Mouse (Mus musculus) small intestine, adult 2 months (tissue): ENCODE data around the gene BC107364. TPM values are rescaled to one million over a fixed set of nuclear protein-coding genes. Genes with fewer than 3 reads are reported as not detected.
"Not testable (repeated sequence)": the region's sequence is repeated elsewhere in the genome, so short reads cannot be mapped to it uniquely, and the experiment has no call there.

Experiments
- H3K27ac ChIP-seq: fragments of 200-500 bp; 2 replicates; pipeline ENCODE4 v1.5.1; 2012; ENCODE audit warnings: low read depth, low read length, control low read depth, inconsistent platforms; ENCODE audit not compliant: insufficient read depth
- H3K27me3 ChIP-seq: fragments of 200-500 bp; 2 replicates; pipeline ENCODE4 v1.6.1; 2012; ENCODE audit warnings: mild to moderate bottlenecking, moderate library complexity, low read length, inconsistent platforms; ENCODE audit not compliant: control insufficient read depth, insufficient read depth
- H3K36me3 ChIP-seq: fragments of 200-500 bp; 2 replicates; pipeline ENCODE4 v1.6.1; 2012; ENCODE audit warnings: mild to moderate bottlenecking, low read length, control low read depth, inconsistent platforms; ENCODE audit not compliant: control insufficient read depth, insufficient read depth
- H3K4me1 ChIP-seq: fragments of 200-500 bp; 2 replicates; pipeline ENCODE4 v1.6.1; 2012; ENCODE audit warnings: low read length, inconsistent platforms, mixed read lengths; ENCODE audit not compliant: control insufficient read depth, insufficient read depth, insufficient read length
- H3K4me3 ChIP-seq: fragments of 200-500 bp; 2 replicates; pipeline ENCODE4 v1.5.1; 2012; ENCODE audit warnings: low read depth, mild to moderate bottlenecking, control low read depth, inconsistent platforms, low read length, moderate library complexity
- CTCF ChIP-seq: fragments of 200-500 bp; IDR thresholded peaks from 2 replicates; pipeline ENCODE4 v1.5.1; 2012; ENCODE audit warnings: low read depth, mild to moderate bottlenecking, control low read depth, inconsistent platforms, low read length, moderate library complexity, mixed read lengths; ENCODE audit not compliant: insufficient replicate concordance, insufficient read length; ENCODE audit errors: extremely low read depth
- POLR2A ChIP-seq: fragments of 200-500 bp; IDR thresholded peaks from 2 replicates; pipeline ENCODE4 v1.6.1; 2012; ENCODE audit warnings: low read depth, mild to moderate bottlenecking, control low read depth, inconsistent platforms, low read length, moderate library complexity
- WGBS: fragments of 180-500 bp; shearing (Covaris S2); methylation state at CpG from one replicate; pipeline ENCODE4 v1.1.7; 2018; 5-methylcytosine and 5-hydroxymethylcytosine counted together
- polyA plus RNA-seq: library from polyadenylated mRNA; depleted of rRNA; stranded (reverse); fragments of >200 nt; gene quantifications from 2 replicates; pipeline ENCODE4 v1.2.3, GENCODE M21; 2012

The BC107364 gene
- polyA plus RNA-seq, 1 experiment, result not detected

DNA sequence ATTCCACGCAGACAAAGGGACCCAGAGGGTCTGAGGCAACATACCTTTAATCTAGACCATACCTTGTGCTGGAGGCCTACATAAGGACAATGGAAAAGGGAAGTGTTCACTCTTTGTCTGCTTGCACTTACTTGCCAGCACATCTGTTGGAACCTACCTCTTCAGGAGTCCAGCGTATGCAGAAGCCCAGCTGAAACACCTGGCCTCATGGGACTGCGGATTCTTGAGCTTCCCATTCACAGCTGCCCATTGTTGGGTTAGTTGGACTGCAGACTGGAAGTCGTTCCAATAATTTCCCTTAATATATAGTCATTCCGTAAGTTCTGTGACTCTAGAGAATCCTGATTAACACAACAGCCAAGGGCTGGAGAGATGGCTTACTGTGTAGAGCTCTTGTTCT, 20.0 kb upstream of the BC107364 start:
- H3K4me3 ChIP-seq, result no peak overlapping the region
- H3K27me3 ChIP-seq, result peaks cover 29% of the 10 kb centered on the region
- H3K4me1 ChIP-seq, result peaks cover 8% of the 10 kb centered on the region
- TF ChIP-seq CTCF (no peak), POLR2A (no peak)
- no peak overlapping the region for H3K27ac ChIP-seq
- H3K36me3 ChIP-seq, result no peaks in the 10 kb centered on the region
- 85% methylated on average over 5 of the region's 5 CpGs for WGBS

DNA sequence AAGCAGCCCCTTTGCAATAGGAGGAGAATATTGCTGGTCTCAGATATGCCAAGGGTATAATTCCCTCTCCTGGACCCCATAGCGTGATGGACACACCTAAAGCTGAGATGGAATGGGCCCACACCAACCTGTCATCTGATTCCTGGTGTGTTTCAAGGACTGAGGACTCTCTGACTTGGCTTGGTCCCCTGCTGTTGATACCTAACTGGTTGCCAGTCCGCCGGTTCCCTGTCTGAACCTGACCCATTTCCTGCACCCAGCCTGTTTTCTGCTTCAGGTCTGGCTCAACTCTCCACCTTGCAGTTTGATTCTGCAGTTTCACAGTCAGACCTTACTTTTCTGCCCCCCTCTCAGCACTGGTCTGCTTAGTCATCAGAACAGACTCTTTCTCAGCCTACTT, 17.5 kb upstream of the BC107364 start:
- TF ChIP-seq CTCF, result no peak

DNA sequence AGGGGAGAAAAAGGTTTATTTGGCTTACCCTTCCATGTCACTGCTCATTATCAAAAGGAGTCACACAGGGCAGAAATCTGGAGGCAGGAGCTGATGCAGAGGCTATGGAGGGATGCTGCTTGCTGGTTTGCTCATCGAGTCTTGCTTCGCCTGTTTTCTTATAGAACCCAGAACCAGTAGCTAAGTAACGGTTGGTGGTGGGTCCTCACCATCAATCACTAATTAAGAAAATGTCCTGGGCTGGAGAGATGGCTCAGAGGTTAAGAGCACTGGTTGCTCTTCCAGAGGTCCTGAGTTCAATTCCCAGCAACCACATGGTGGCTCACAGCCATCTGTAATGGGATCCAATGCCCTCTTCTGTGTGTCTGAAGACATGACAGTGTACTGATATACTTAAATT, 16.2 kb upstream of the BC107364 start:
- WGBS, result 94% methylated on average over 3 of the region's 3 CpGs
- H3K4me1 ChIP-seq, H3K27ac ChIP-seq, H3K36me3 ChIP-seq, H3K4me3 ChIP-seq, H3K27me3 ChIP-seq: not testable (repeated sequence)

More for the DNA sequence above, 17.5 kb upstream of the BC107364 start:
- Histone ChIP-seq H3K4me1 (no peaks in the 10 kb centered on the region), H3K27ac (no peak overlapping the region), H3K27me3 (peaks cover 11% of the 10 kb centered on the region), H3K36me3 (no peaks in the 10 kb centered on the region), H3K4me3 (no peak overlapping the region)
- WGBS, result 91% methylated on average over 3 of the region's 3 CpGs

DNA sequence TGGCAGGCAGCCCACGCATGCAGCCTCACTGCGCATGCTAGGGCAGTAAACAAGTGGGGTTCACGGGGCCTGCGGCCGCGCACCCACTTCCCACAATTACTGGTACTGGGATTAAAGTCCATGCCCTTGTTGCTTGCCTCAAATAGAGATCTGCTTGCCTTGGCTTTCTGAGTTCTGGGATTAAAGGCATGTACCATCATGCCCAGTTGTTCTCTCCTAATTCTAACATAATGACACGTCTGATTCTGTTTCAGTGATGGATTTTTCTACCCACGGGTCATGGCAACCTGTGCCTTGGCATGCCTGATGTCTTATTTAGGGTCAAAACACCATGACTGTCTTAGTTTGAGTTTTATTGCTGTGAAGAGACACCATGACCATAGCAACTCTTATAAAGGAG, 15.5 kb upstream of the BC107364 start:
- Histone ChIP-seq H3K4me1 (no peaks in the 10 kb centered on the region), H3K27ac (no peak overlapping the region), H3K4me3 (no peak overlapping the region), H3K36me3 (no peaks in the 10 kb centered on the region), H3K27me3 (peaks cover 8% of the 10 kb centered on the region)
- WGBS, result 84% methylated on average over 8 of the region's 8 CpGs
- TF ChIP-seq POLR2A (no peak), CTCF (no peak)

DNA sequence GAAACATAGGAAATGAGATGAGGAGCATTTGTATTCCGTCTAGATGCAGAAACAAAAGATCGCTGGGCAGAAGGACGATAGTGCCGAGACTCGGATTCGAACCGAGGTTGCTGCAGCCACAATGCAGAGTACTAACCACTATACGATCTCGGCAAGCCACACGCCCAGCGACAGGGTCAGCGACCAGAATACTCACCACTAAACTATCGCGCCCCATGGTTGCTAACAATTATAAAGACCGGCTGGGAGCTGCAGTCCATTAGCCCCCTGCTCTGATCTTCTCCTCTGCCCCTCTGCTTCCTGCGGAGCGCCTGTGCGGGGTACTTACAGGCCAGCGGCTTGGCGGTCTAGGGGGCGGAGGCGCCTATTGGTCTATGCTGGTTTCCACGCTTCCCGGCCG, 11.8 kb upstream of the BC107364 start:
- Histone ChIP-seq H3K4me1 (no peaks in the 10 kb centered on the region), H3K27me3 (peaks cover 4% of the 10 kb centered on the region), H3K4me3 (no peak overlapping the region), H3K36me3 (no peaks in the 10 kb centered on the region), H3K27ac (no peak overlapping the region)
- TF ChIP-seq CTCF (no peak), POLR2A (no peak)
- WGBS, result 69% methylated on average over 25 of the region's 25 CpGs

DNA sequence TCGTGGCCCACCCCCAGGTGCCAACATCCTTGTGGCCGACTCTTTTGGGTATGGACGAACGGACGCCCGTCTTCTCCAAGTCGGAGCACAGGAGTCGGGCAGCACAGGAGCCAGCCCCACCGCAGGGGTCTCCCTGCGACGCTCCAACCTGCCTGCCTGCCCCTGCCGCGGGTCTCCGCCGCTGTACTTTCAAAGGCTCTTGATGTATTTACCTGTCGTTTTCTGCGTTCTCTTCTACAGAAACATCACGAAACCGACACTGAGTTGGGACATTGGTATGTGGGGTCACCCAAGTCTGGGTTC, 8.4 kb upstream of the BC107364 start:
- H3K4me3 ChIP-seq, H3K36me3 ChIP-seq, H3K4me1 ChIP-seq, H3K27ac ChIP-seq, H3K27me3 ChIP-seq: not testable (repeated sequence)
- WGBS, result no CpG with 5 or more reads among the region's 19 CpGs

DNA sequence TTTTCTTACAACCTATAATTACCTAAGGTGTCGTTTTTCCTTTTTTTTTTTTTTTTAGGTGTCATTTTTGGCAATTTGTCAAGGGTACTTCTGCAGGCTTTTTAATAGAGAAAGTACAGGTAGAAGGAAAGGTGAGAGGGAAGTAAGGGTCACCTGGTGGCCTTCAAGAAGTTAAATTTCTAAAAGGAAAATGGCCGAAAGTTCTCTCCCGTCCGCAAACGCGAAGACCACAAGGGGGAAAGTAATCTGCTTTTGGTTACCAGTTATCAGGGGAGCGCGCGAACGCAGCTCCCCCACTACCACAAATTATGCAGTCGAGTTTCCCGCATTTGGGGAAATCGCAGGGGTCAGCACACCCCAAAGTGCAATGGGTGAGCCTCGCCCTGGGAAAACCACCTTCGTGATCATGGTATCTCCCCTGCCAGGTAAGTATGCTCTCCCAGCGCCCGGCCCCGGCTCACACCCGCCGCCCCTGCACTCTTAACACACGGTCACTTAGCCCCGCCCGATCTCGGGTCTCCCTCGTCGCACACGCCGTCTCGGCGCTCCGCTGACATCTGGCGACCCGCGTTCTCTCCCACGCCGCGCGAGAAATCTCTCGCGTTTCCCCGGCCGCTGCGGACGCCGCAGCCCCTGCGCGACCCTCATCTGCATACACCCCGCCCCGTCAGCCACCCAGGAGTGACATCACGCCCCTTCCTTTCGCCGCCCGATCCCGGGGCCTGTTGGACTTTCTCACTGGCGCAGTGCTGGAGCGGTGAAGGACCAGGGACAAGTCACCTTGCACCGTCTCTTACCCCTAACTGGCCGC, 7.9 kb upstream of the BC107364 start:
- not testable (repeated sequence) for H3K27ac ChIP-seq, H3K4me1 ChIP-seq, H3K27me3 ChIP-seq, H3K36me3 ChIP-seq, H3K4me3 ChIP-seq
- WGBS, result 0% methylated on average over 1 of the region's 58 CpGs

DNA sequence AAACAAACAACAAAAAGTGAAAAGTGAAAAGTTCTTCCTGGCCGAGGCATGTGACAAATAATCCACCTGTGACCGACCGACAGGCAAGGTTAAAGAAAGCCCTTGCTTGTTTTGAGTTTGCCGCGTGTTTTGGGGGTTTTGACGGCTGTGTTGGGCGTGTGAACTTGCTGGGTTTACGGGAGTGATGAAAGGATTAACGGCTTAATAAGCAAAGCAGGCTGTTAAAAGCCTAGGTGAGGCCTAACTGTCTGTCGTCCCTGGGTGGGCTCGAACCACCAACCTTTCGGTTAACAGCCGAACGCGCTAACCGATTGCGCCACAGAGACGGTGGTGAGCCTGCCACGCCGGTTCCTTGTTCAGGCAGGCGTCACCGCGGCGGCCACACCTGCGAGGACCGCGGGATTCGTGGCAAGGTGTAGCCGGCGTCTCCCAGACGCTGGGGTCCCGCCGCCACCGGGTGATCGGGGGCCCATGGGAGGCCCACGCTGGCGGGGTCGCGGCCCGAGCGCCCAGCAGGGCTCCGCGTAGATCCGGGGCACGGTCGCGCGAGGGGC, 6.9 kb upstream of the BC107364 start:
- not testable (repeated sequence) for H3K36me3 ChIP-seq, H3K4me1 ChIP-seq, H3K4me3 ChIP-seq, H3K27me3 ChIP-seq, H3K27ac ChIP-seq
- WGBS, result no CpG with 5 or more reads among the region's 48 CpGs

DNA sequence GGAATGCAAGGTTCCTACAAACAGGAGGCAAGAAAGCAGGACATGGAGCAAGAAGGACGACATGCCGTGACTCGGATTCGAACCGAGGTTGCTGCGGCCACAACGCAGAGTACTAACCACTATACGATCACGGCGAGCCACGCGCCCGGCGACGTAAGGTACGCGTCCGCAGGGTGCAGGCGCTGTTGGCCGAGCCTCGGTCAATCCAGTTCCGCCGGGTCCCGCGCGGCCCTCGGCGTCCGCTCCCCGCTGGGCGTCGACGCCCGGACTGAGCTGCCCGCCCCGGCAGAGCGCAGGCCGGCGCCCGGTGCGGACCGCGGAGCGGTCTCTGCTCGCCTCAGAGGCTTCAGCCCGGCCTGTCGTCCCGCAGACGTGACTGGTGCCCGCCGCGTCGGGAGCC, 5.9 kb upstream of the BC107364 start:
- H3K36me3 ChIP-seq, H3K27ac ChIP-seq, H3K4me1 ChIP-seq, H3K27me3 ChIP-seq, H3K4me3 ChIP-seq: not testable (repeated sequence)
- no CpG with 5 or more reads among the region's 53 CpGs for WGBS

DNA sequence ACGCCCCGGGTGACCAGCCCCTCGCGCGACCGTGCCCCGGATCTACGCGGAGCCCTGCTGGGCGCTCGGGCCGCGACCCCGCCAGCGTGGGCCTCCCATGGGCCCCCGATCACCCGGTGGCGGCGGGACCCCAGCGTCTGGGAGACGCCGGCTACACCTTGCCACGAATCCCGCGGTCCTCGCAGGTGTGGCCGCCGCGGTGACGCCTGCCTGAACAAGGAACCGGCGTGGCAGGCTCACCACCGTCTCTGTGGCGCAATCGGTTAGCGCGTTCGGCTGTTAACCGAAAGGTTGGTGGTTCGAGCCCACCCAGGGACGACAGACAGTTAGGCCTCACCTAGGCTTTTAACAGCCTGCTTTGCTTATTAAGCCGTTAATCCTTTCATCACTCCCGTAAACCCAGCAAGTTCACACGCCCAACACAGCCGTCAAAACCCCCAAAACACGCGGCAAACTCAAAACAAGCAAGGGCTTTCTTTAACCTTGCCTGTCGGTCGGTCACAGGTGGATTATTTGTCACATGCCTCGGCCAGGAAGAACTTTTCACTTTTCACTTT, 847 bp downstream of the BC107364 start:
- no CpG with 5 or more reads among the region's 50 CpGs for WGBS

DNA sequence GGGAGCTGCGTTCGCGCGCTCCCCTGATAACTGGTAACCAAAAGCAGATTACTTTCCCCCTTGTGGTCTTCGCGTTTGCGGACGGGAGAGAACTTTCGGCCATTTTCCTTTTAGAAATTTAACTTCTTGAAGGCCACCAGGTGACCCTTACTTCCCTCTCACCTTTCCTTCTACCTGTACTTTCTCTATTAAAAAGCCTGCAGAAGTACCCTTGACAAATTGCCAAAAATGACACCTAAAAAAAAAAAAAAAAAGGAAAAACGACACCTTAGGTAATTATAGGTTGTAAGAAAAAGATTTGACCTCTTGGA, 1.6 kb downstream of the BC107364 start:
- H3K4me1 ChIP-seq, H3K36me3 ChIP-seq, H3K27me3 ChIP-seq, H3K4me3 ChIP-seq, H3K27ac ChIP-seq: not testable (repeated sequence)
- WGBS, result 0% methylated on average over 1 of the region's 10 CpGs

More for the DNA sequence above, 847 bp downstream of the BC107364 start:
- H3K4me1 ChIP-seq, H3K4me3 ChIP-seq, H3K27me3 ChIP-seq, H3K27ac ChIP-seq, H3K36me3 ChIP-seq: not testable (repeated sequence)
